Mouse (Mus musculus) erythroblast, embryonic 14.5 days (primary cell): ENCODE measurements around the gene 4931428L18Rik.

ENCODE experiments used
- GATA1 ChIP-seq: IDR thresholded peaks from 2 replicates; pipeline ENCODE4 v1.6.1; 2012; ENCODE audit warnings: low read length, inconsistent platforms, mixed read lengths
- TAL1 ChIP-seq: IDR thresholded peaks from 3 replicates; pipeline ENCODE4 v1.6.1; 2012; ENCODE audit warnings: low read length, inconsistent platforms, mixed read lengths

DNA sequence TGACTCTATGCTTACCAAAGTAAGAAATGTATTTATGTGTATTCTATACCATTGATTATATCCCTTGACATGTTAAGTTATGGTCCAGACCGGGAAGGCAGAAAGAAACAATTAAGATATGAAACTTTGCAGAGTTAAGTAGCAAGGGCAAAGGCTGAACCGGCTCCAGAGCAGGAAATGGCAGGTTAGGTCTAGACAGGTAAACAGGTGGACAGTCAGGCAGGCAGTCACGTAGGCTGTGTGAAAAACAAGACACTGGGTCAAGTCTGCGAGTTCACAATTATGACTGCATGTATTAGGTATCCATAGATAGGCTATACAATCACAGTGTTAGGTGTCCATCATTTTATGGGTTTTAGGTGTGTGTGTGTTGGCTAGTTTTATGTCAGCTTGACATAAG lies 133.8 kb downstream of the 4931428L18Rik start:
- no peak for TF ChIP-seq GATA1
- no peak for TF ChIP-seq TAL1
